Mouse (Mus musculus) monocyte, adult 59 days (primary cell): ENCODE measurements around the gene Coil. TPM values are rescaled to one million over a fixed set of nuclear protein-coding genes. Genes with fewer than 3 reads are reported as not detected.

Experiments used
- total RNA-seq, 2 experiments: library from RNA; stranded (reverse); gene quantifications; one replicate each; pipeline ENCODE4 v1.2.4; 2023

Coil gene
- total RNA-seq = 1 to 10 TPM; 6.7 to 7.1 TPM

DNA sequence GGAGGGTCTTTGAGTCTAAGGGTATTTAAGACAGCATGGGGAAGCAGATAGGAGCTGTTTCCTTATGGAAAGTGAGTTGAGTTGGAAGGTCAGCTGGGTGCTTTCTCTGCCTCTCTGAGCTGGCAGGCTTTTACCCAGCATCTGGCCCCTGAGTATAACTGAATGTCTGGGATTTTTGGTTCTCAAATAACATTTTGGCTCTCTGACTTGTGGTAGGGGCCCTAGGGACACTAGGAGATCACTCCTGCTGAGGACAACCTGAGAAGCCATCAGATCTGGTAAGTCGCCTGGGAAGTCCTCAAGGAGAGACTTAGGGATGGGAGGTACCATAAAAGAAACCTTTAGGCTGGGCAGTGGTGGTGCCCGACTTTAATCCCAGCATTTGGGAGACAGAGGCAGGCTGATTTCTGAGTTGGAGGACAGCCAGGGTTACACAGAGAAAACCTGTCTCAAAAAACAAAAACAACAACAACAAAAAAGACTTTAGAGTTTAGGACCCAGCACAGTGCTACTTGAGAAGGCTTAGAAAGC lies at the start of gene Coil:
TSS of gene Coil (plus strand) at position 51 of the 531 bp plus-strand sequence.

DNA sequence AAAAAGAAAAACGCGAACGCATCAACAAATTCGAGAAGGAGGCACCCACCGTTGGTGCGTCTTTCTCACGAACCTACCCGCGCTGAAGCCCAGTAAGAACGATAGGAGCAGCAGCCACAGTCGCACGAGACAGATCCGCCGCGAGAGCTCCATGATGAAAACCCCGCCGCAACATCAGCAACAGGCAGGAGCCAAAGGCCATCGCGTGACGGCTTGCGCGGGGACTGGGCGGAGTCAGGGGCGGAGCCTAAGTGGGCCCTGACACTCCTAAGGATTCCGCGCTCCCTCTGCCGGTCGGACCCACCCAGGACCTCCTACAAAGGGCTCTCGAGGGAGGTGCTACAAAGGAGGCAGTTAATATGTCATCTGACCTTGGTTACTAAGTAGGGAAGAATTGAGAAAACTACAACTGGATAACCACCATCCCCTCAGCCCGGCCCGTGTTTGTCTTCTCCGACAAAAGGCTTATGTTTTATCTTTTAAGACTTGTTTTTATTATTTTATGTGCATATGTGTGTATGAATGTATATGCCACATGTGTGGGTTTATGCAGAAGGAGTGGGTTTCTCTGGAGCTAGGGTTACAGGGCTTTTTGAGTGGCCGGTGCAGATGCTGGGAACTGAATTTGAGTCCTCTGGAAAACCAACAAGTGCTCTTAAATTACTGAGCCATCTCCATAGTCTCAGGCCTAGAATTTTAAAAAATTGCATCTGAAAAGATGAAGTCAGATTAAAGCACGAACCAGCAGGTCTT lies 14.7 kb upstream of the Coil start, which contains the start of gene Scpep1:
TSS of gene Scpep1 (minus strand) at position 249 of the 753 bp plus-strand sequence.

DNA sequence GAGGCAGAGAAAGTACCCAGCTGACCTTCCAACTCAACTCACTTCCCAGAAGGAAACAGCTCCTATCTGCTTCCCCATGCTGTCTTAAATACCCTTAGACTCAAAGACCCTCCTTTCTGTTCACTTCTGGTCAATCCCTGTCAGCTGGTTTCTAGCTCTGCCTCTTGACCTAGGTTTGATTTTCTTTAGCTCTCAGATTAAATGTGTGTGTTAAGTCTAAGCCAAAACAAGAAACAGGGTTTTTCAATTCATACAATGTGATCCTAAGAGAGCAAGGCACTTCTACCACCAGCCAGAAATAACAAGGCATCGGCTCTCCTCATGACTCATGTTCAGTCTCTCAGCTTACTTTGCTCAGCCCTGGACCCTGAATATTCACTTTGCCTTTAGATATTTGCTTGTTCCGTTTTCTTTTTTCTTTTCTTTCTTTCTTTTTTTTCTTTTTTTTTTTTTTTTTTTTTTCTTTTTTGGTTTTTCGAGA lies 3.1 kb upstream of the Coil start, which contains the start of gene Elobl:
TSS of gene Elobl (minus strand) at position 51 of the 481 bp plus-strand sequence.

DNA sequence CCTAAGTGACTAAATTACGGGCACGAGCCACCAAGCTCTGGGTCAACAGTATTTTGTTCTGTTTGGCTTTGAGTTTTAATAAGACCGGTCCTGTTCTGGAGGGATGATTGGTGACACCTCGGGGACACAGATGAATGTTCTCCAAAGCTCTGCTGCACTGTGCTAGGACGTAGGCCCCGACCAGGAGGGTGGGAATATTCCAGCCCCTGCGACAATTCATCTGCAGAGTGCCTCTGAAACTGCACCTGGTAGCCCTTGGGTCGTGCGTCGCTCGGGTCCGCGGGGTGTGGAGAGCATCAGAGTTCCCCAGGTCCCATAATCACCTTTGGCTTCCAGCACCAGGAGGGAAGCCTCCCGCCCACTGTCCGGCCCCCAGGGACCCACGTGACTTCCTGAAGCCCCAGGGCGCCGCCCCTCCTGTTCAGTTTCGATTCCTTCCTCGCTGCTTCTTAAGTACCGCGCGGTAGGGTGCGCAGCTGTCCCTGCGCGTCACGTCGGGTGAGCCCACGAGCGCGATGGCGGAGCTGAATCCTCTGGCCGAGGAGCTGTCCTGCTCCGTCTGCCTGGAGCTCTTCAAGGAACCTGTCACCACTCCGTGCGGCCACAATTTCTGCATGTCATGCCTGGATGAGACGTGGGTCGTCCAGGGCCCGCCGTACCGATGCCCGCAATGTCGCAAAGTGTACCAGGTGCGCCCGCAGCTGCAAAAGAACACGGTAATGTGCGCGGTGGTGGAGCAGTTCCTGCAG lies 29.1 kb downstream of the Coil start, which contains the start of gene Trim25:
TSS of gene Trim25 (plus strand) at position 403 of the 749 bp plus-strand sequence.

Other genes starting within 250 kb of the Coil start
- gene Akap1, start 105.7 kb upstream of the Coil start, total RNA-seq = 1 to 10 TPM; 3.3 to 4.2 TPM
- gene Scpep1, start 14.8 kb upstream of the Coil start, total RNA-seq = 100 to 1,000 TPM; 126 to 127 TPM
- gene Elobl, start 3.3 kb upstream of the Coil start, total RNA-seq = not detected
- gene Trim25, start 29.1 kb downstream of the Coil start, total RNA-seq = 100 to 1,000 TPM; 159 to 186 TPM
- 1 to 10 TPM; 3.1 to 3.2 TPM for gene Dgke, start 96.6 kb downstream of the Coil start, total RNA-seq
- not detected for gene Gm525, start 103.6 kb downstream of the Coil start, total RNA-seq